Mouse (Mus musculus) hindbrain, postnatal 0 days (tissue): ENCODE results near the gene Stxbp5. TPM values are rescaled to one million over a fixed set of nuclear protein-coding genes. Genes with fewer than 3 reads are reported as not detected.

Experiments
- ATAC-seq: fragments of 200-750 bp; cut with Nextera tagmentation; 2 replicates; pipeline ENCODE4 v1.8.0; 2017; ENCODE audit warnings: mild to moderate bottlenecking, moderate TSS enrichment, moderate library complexity
- DNase-seq: peaks from one replicate; pipeline ENCODE4 v3.0.0-alpha.2; 2015; ENCODE audit warnings: low spot score
- H3K27ac ChIP-seq: fragments of 300-500 bp; sonication (generic); 2 replicates; pipeline ENCODE4 v1.5.1; 2014; ENCODE audit warnings: mild to moderate bottlenecking
- H3K27me3 ChIP-seq: fragments of 300-500 bp; sonication (generic); 2 replicates; pipeline ENCODE4 v1.6.1; 2014; ENCODE audit warnings: low read length, mixed read lengths; ENCODE audit not compliant: insufficient read depth
- H3K36me3 ChIP-seq: fragments of 300-500 bp; sonication (generic); 2 replicates; pipeline ENCODE4 v1.6.1; 2014; ENCODE audit warnings: low read length, mixed read lengths; ENCODE audit not compliant: insufficient read depth
- H3K4me1 ChIP-seq: fragments of 300-500 bp; sonication (generic); 2 replicates; pipeline ENCODE4 v1.6.1; 2014; ENCODE audit warnings: antibody characterized with exemption, low read length, mixed read lengths; ENCODE audit not compliant: insufficient read depth
- H3K4me2 ChIP-seq: fragments of 300-500 bp; sonication (generic); 2 replicates; pipeline ENCODE4 v1.6.1; 2014; ENCODE audit warnings: low read depth, mild to moderate bottlenecking, low read length, moderate library complexity, mixed read lengths
- H3K4me3 ChIP-seq: fragments of 300-500 bp; sonication (generic); 2 replicates; pipeline ENCODE4 v1.5.1; 2014; ENCODE audit warnings: low read length
- H3K9ac ChIP-seq: fragments of 300-500 bp; sonication (generic); replicated peaks from 2 replicates; pipeline ENCODE4 v1.6.1; 2014; ENCODE audit warnings: mild to moderate bottlenecking, low read length, moderate library complexity, mixed read lengths
- H3K9me3 ChIP-seq: fragments of 300-500 bp; sonication (generic); 2 replicates; pipeline ENCODE4 v1.6.1; 2016; ENCODE audit warnings: low read length, mixed read lengths
- CTCF ChIP-seq: IDR thresholded peaks from 2 replicates; pipeline ENCODE4 v1.5.1; 2016; ENCODE audit warnings: antibody characterized with exemption, control low read depth, low read depth
- WGBS: fragments of 180-500 bp; shearing (Covaris S2); extraction: QIAGEN DNeasy Blood & Tissue Kit; methylation state at CpG from one replicate; pipeline ENCODE4 v1.1.7; 2014; 5-methylcytosine and 5-hydroxymethylcytosine counted together
- polyA plus RNA-seq: library from polyadenylated mRNA; unstranded; fragments of >200 nt; fragmentation: Nextera tagmentation; extraction: Ambion mirVana; gene quantifications from 2 replicates; pipeline ENCODE4 v1.2.1, GENCODE M21; 2015
- total RNA-seq: library from RNA; depleted of rRNA; stranded (reverse); fragments of >200 nt; gene quantifications from 2 replicates; pipeline ENCODE4 v1.2.3, GENCODE M21; 2014; rRNA removed

Stxbp5 gene
- total RNA-seq (41.7 and 51.4 TPM in 2 replicates), polyA plus RNA-seq (6.8 and 8.2 TPM in 2 replicates)

DNA sequence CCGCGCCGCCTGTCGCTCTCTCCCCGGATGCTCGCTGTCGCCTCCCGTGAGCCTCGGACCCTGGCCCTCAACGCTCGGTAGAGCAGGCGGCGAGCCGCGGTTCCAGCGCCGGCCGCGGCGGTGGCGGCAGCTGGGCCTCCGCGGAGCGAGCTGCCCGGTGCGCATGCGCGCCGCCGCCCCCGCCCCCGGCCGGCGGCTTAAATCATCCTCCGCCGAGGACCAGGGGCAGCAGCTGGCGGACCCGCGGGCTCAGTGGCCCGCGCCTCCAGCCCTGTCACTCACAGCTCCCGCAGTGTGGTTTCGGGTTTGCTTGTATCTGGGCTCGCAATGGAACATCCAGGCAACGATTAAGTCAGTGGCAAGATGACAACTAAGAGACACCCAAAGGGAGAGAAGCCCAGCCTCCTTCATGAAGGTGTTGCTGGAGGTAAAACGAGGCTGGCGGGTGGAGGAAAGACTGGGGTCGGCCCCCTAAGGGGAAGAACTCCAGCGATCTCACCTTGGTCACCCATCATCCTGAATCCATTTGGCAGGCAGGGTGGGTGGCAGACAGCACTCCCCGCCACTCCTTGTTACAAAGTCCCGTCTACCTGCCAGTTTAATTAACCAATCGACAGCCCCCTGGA, at the start of gene Stxbp5:
Gene Stxbp5 (minus strand): TSS at position 9 of the 626 bp plus-strand sequence.
- Histone ChIP-seq H3K9me3 (no peaks in the 10 kb centered on the region), H3K4me2 (peak within 1 kb of the TSS; percentile 90), H3K27me3 (no peaks in the 10 kb centered on the region), H3K4me3 (peak within 1 kb of the TSS; percentile 94), H3K27ac (peak within 1 kb of the TSS; percentile 99), H3K36me3 (no peaks in the 10 kb centered on the region), H3K9ac (peak within 1 kb of the TSS; percentile 96), H3K4me1 (peaks cover 5% of the 10 kb centered on the region; the same call in 1 of the 2 replicates)
- peak; percentile 93 for DNase-seq
- under 1% methylated on average over 52 of the region's 52 CpGs for WGBS
- TF ChIP-seq CTCF: no peak
- ATAC-seq: peak; percentile 83

GRCm38 (mm10) chr10:9912395-9912794, 11.5 kb upstream of the Stxbp5 start:
- WGBS: 65% methylated on average over 5 of the region's 5 CpGs
- Histone ChIP-seq H3K27me3 (no peaks in the 10 kb centered on the region), H3K36me3 (no peaks in the 10 kb centered on the region), H3K9ac (no peak overlapping the region), H3K27ac (no peak overlapping the region), H3K4me3 (no peak overlapping the region), H3K4me2 (no peak overlapping the region), H3K4me1 (no peaks in the 10 kb centered on the region), H3K9me3 (no peaks in the 10 kb centered on the region)
- TF ChIP-seq CTCF: no peak
- ATAC-seq: no peak
- DNase-seq: peak; percentile 24

DNA sequence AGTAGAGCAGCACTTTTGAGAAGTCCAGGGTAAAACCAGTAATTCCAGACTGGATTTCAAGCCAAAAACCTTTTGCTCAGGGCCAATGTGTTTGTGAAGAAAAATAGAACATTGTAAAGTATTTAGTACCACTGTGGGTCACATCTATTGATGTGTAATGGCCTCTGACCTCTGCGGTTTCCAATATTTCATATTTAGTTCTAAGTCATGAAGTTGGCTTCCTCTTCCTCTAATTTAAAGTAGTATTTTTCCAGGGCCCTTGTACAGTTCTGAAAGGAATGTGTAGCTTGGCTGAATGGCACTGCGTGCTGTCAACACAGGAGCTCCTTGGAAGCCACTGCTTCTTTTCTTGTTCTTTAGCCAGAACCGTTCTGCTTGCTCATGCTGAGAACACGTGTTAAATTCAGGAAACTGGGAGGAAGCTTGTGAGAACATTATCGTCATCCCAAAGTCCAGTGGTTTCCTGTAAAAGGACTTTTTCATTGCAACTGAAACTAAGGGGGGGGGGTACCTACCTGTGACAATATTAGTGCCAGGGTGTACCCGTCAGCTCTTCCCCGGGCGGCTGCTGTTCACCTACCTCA, 7.1 kb upstream of the Stxbp5 start:
- TF ChIP-seq CTCF: no peak
- ATAC-seq: no peak
- Histone ChIP-seq H3K4me3 (no peak overlapping the region), H3K4me2 (no peak overlapping the region), H3K9ac (no peak overlapping the region), H3K4me1 (no peaks in the 10 kb centered on the region), H3K27me3 (no peaks in the 10 kb centered on the region), H3K36me3 (no peaks in the 10 kb centered on the region), H3K27ac (no peak overlapping the region), H3K9me3 (no peaks in the 10 kb centered on the region)
- 63% methylated on average over 8 of the region's 8 CpGs for WGBS
- DNase-seq: no peak

DNA sequence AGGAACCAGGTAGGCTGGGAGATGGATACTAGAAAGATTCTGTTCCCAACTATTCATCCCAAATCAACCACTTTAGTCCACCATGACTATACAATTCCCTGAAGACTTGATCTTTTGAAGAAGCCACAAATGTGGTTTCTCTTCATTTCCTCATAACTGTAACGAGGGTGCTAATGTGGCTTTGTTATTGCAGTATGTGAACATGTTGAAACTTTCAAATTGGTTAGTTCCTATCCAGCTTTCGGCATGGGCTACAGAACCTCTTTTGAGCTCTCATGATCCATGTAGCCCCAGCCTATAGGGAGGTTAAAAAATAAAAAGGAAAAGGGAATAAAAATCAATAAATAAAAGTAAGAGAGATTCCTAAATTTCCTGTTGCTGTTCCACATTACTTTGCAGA, 6.6 kb upstream of the Stxbp5 start:
- no peak for TF ChIP-seq CTCF
- no peak for ATAC-seq
- no peaks in the 10 kb centered on the region for H3K4me1 ChIP-seq
- no peaks in the 10 kb centered on the region for H3K9me3 ChIP-seq
- WGBS: 84% methylated on average over 2 of the region's 2 CpGs
- no peak for DNase-seq
- no peak overlapping the region for H3K9ac ChIP-seq
- H3K4me2 ChIP-seq: no peak overlapping the region
- H3K27me3 ChIP-seq: no peaks in the 10 kb centered on the region
- H3K36me3 ChIP-seq: no peaks in the 10 kb centered on the region
- H3K4me3 ChIP-seq: no peak overlapping the region
- no peak overlapping the region for H3K27ac ChIP-seq

GRCm38 (mm10) chr10:9906185-9906584, 5.3 kb upstream of the Stxbp5 start:
- Histone ChIP-seq H3K9me3 (no peaks in the 10 kb centered on the region), H3K27ac (no peak overlapping the region), H3K9ac (no peak overlapping the region), H3K27me3 (no peaks in the 10 kb centered on the region), H3K4me2 (no peak overlapping the region), H3K4me1 (no peaks in the 10 kb centered on the region), H3K36me3 (no peaks in the 10 kb centered on the region), H3K4me3 (no peak overlapping the region)
- DNase-seq (no peak), ATAC-seq (no peak)
- 58% methylated on average over 3 of the region's 3 CpGs for WGBS
- TF ChIP-seq CTCF: no peak

- peak overlapping the region; percentile 94 for H3K4me3 ChIP-seq
- WGBS: under 1% methylated on average over 16 of the region's 16 CpGs
- no peaks in the 10 kb centered on the region for H3K36me3 ChIP-seq
- no peaks in the 10 kb centered on the region for H3K27me3 ChIP-seq
- H3K4me1 ChIP-seq: peaks cover 5% of the 10 kb centered on the region; the same call in 1 of the 2 replicates
- H3K9ac ChIP-seq: peak overlapping the region; percentile 96
- no peak for TF ChIP-seq CTCF
- DNase-seq (peak; percentile 95), ATAC-seq (peak; percentile 92)
- H3K9me3 ChIP-seq: no peaks in the 10 kb centered on the region
- H3K27ac ChIP-seq: peak overlapping the region; percentile 99
- H3K4me2 ChIP-seq: peak overlapping the region; percentile 90
These were observed 889 bp upstream of the Stxbp5 start for GRCm38 (mm10) chr10:9901697-9902239.
